Mouse (Mus musculus) cortical plate, adult 2 months (tissue): ENCODE data around the gene Mink1.

Experiments used
- CTCF ChIP-seq: fragments of 200-500 bp; IDR thresholded peaks from 2 replicates; pipeline ENCODE4 v1.5.1; 2011; ENCODE audit warnings: mild to moderate bottlenecking, control low read depth, low read length; ENCODE audit not compliant: insufficient read depth; ENCODE audit errors: extremely low read depth
- POLR2A ChIP-seq: fragments of 200-500 bp; IDR thresholded peaks from 2 replicates; pipeline ENCODE4 v1.6.1; 2011; ENCODE audit warnings: mild to moderate bottlenecking, low read length, control low read depth; ENCODE audit not compliant: insufficient read depth; ENCODE audit errors: extremely low read depth

GRCm38 (mm10) chr11:70653345-70654197 lies 90.9 kb downstream of the Mink1 start:
- TF ChIP-seq CTCF (no peak), POLR2A (no peak)
